8 mouse cellular contexts compared by ENCODE assay signal in genomic region chr2:24409166-24409565, GRCm38 (mm10). TPM values are rescaled to one million over a fixed set of nuclear protein-coding genes. Genes with fewer than 3 reads are reported as not detected.
A peak's percentile ranks its signal among the peaks of the same experiment; 100 is the strongest.
DNase-seq lines count a peak whose midpoint lies in the region; ATAC-seq and TF ChIP-seq lines count a peak whose summit lies in the region.

No protein-coding gene starts in this region.

- DNase-seq in adrenal gland, adult 2 months = peak; percentile 66
- DNase-seq in embryo, embryonic 10.5 days (ENCODE audit: low spot score) = peak; percentile 86
- DNase-seq in heart, adult 9 months (ENCODE audit: low spot score in 2 of 2) = peak; percentile 41 to 52
- DNase-seq in kidney, postnatal 14 days = peak; percentile 83
- peak; percentile 66 for DNase-seq in lung, adult 2 months
- DNase-seq in testis, postnatal 14 days (ENCODE audit: low spot score) = peak; percentile 23

- ATAC-seq in CD4-positive, CD25-positive, alpha-beta regulatory T cell, adult 4 months = peak; percentile 74
- peak; percentile 67 for ATAC-seq in neutrophil, adult 5-6 weeks (ENCODE audit: extremely low read depth, insufficient number of reproducible peaks, low FRiP score, poor library complexity, severe bottlenecking)

- TF ChIP-seq CTCF in lung, adult 2 months (IDR thresholded peaks at IDR 0.05; ENCODE audit: insufficient read depth, low read length) = peak; percentile 98

- H3K4me1 ChIP-seq in lung, adult 2 months (ENCODE audit: control insufficient read depth, insufficient read depth, low read length) = peaks cover 3% of the 10 kb centered on the region; the same call in 1 of the 2 replicates

- WGBS in lung, adult 2 months = 2% methylated on average over 2 of the region's 2 CpGs

- no peak for TF ChIP-seq POLR2A in lung, adult 2 months (IDR thresholded peaks at IDR 0.05; ENCODE audit: borderline replicate concordance, extremely low read depth, low read depth, low read length)

- no peak overlapping the region for H3K4me3 ChIP-seq in lung, adult 2 months (replicated peaks; ENCODE audit: extremely low read depth, low read depth, low read length)

RNA-seq across cellular contexts. Expression of gene Psd4, which starts 41.8 kb away (rescaled TPM):
- 100 to 1,000 TPM in 1 of 2 experiments, 10 to 100 TPM in 1; 86.5 to 142 TPM for polyA plus RNA-seq in CD4-positive, CD25-positive, alpha-beta regulatory T cell, adult 4 months (2017; shearing (Covaris generic))
- 1 to 10 TPM; 2.3 to 2.6 TPM for total RNA-seq in adrenal gland, adult 2 months (2021)
- polyA plus RNA-seq in adrenal gland, adult 2 months (2012; rRNA removed) = 0.67 and 0.84 TPM in 2 replicates
- 7.8 and 12.3 TPM in 2 replicates for polyA plus RNA-seq in lung, adult 2 months (2012; rRNA removed)
- total RNA-seq in neutrophil, adult 5-6 weeks (2017) = 132 and 154 TPM in 2 replicates

Comparison
In these comparisons a context has a peak if more than half of its experiments do, and no peak if none do; other contexts are left out.
1. DNase-seq: peak in every context shown above with its lines; median percentile 86 in embryo, embryonic 10.5 days; 83 in kidney, postnatal 14 days; 66 in adrenal gland, adult 2 months; 66 in lung, adult 2 months; 46 in heart, adult 9 months; 23 in testis, postnatal 14 days.